ENCODE assay signal across 8 mouse cellular contexts in the genomic region with DNA sequence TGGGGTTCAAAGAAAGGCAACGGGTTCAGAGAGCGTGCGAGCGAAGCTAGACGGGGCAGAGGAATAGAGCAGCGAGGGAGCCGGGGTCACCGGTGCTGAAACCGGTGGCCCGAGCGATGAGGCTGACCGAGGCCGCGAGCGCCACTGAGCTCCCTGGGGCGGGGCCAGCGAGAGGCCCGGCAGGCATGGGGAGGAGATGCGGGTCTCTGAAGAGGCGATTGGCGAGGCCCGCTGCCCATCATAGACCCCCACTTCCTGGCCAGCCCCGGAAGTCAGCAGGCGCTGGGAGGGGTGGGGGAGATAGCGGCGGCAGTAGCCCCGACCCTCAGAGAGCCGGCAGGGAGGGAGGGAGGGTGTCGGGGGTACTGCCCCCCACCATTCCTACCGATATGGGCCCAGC. TPM values are rescaled to one million over a fixed set of nuclear protein-coding genes. Genes with fewer than 3 reads are reported as not detected.
DNase-seq lines count a peak whose midpoint lies in the region; ATAC-seq lines count a peak whose summit lies in the region.

No protein-coding gene starts in this region.

- H3K4me1 ChIP-seq in hindbrain, embryonic 11.5 days (replicated peaks; ENCODE audit: control insufficient read depth, insufficient read depth, low read length), result peaks cover 16% of the 10 kb centered on the region

- ATAC-seq in hindbrain, embryonic 11.5 days (ENCODE audit: low FRiP score), result peak; percentile 37

- peak overlapping the region; percentile 91 for H3K9ac ChIP-seq in hindbrain, embryonic 11.5 days (ENCODE audit: low read depth, low read length)

- H3K9me3 ChIP-seq in hindbrain, embryonic 11.5 days (ENCODE audit: control insufficient read depth, low read length), result no peaks in the 10 kb centered on the region

- H3K27me3 ChIP-seq in hindbrain, embryonic 11.5 days (ENCODE audit: control insufficient read depth, insufficient read depth, low read length), result no peaks in the 10 kb centered on the region

- H3K36me3 ChIP-seq in hindbrain, embryonic 11.5 days (ENCODE audit: control insufficient read depth, insufficient read depth, low read length), result no peaks in the 10 kb centered on the region

- peak; percentile 97 for DNase-seq in Muller cell, postnatal 12 days (ENCODE audit: inconsistent ontology term)
- DNase-seq in cerebellum, adult 9-11 months, result peak; percentile 97
- peak; percentile 94 to 98 for DNase-seq in frontal cortex, adult 2 months (ENCODE audit: extremely low spot score in 1 of 2, low spot score in 1 of 2)
- peak; percentile 96 for DNase-seq in hindbrain, embryonic 11.5 days (ENCODE audit: low spot score)
- peak; percentile 97 to 98 for DNase-seq in layer of hippocampus, postnatal 14 days (ENCODE audit: low spot score in 2 of 2)
- DNase-seq in lung, postnatal 10 days, result peak; percentile 98
- peak; percentile 94 for DNase-seq in ovary, postnatal 14 days (ENCODE audit: low spot score)
- DNase-seq in thymus, postnatal 10 days (ENCODE audit: low spot score in 2 of 2), result peak; percentile 94 to 95

- H3K4me3 ChIP-seq in hindbrain, embryonic 11.5 days (ENCODE audit: low read depth, low read length), result peak overlapping the region; percentile 96

- 0% methylated on average over 21 of the region's 30 CpGs for WGBS in hindbrain, embryonic 11.5 days

- H3K27ac ChIP-seq in hindbrain, embryonic 11.5 days (ENCODE audit: low read depth, low read length), result peak overlapping the region; percentile 87

- peak overlapping the region; percentile 95 for H3K4me2 ChIP-seq in hindbrain, embryonic 11.5 days (replicated peaks; ENCODE audit: low read depth, low read length)

RNA-seq across cellular contexts. Expression of gene Agpat1, which starts 1.5 kb away (rescaled TPM):
- polyA plus RNA-seq in frontal cortex, adult 2 months (2012; rRNA removed), result 204 and 229 TPM in 2 replicates
- 73.8 and 81.2 TPM in 2 replicates for polyA plus RNA-seq in hindbrain, embryonic 11.5 days (2014; fragmentation: Nextera tagmentation; extraction: Ambion mirVana)
- 100 to 1,000 TPM; 156 to 167 TPM for total RNA-seq in layer of hippocampus, postnatal 14 days (2021)

RNA-seq across cellular contexts. Expression of gene Rnf5, which starts 2.1 kb away (rescaled TPM):
- 127 and 145 TPM in 2 replicates for polyA plus RNA-seq in frontal cortex, adult 2 months (2012; rRNA removed)
- polyA plus RNA-seq in hindbrain, embryonic 11.5 days (2014; fragmentation: Nextera tagmentation; extraction: Ambion mirVana), result 175 and 182 TPM in 2 replicates
- total RNA-seq in layer of hippocampus, postnatal 14 days (2021), result 10 to 100 TPM; 85.7 to 92.9 TPM

RNA-seq across cellular contexts. Expression of gene Ager, which starts 7.9 kb away (rescaled TPM):
- polyA plus RNA-seq in frontal cortex, adult 2 months (2012; rRNA removed), result 2.1 TPM in 2 replicates
- polyA plus RNA-seq in hindbrain, embryonic 11.5 days (2014; fragmentation: Nextera tagmentation; extraction: Ambion mirVana), result 1.7 and 2.2 TPM in 2 replicates
- total RNA-seq in layer of hippocampus, postnatal 14 days (2021), result 1 to 10 TPM; 1.2 to 1.5 TPM

RNA-seq across cellular contexts. Expression of gene Egfl8, which starts 10.2 kb away (rescaled TPM):
- polyA plus RNA-seq in frontal cortex, adult 2 months (2012; rRNA removed), result 9.7 and 10.5 TPM in 2 replicates
- polyA plus RNA-seq in hindbrain, embryonic 11.5 days (2014; fragmentation: Nextera tagmentation; extraction: Ambion mirVana), result 4.4 and 4.7 TPM in 2 replicates
- total RNA-seq in layer of hippocampus, postnatal 14 days (2021), result 1 to 10 TPM; 4.3 to 8.7 TPM

RNA-seq across cellular contexts. Expression of gene Pbx2, which starts 14.5 kb away (rescaled TPM):
- 67.0 and 71.3 TPM in 2 replicates for polyA plus RNA-seq in frontal cortex, adult 2 months (2012; rRNA removed)
- 16.6 and 17.3 TPM in 2 replicates for polyA plus RNA-seq in hindbrain, embryonic 11.5 days (2014; fragmentation: Nextera tagmentation; extraction: Ambion mirVana)
- total RNA-seq in layer of hippocampus, postnatal 14 days (2021), result 10 to 100 TPM; 43.5 to 52.7 TPM

Comparison
In these comparisons a context has a peak if more than half of its experiments do, and no peak if none do; other contexts are left out.
1. Peak in every context shown above with its lines: DNase-seq, ATAC-seq, H3K4me3 ChIP-seq and H3K27ac ChIP-seq.